Mouse (Mus musculus) CH12.LX (cell line): ENCODE results near the gene Ldlrad3. TPM values are rescaled to one million over a fixed set of nuclear protein-coding genes. Genes with fewer than 3 reads are reported as not detected.

Source experiments
- DNase-seq: peaks from one replicate; pipeline ENCODE4 v3.0.0-alpha.2; 2013; ENCODE audit errors: extremely low read depth
- H3K27ac ChIP-seq: 2 replicates; pipeline ENCODE4 v1.5.1; 2012; ENCODE audit warnings: low read depth, mild to moderate bottlenecking, control low read depth, moderate library complexity; ENCODE audit not compliant: insufficient read depth
- H3K27me3 ChIP-seq: replicated peaks from 2 replicates; pipeline ENCODE3; 2012; ENCODE audit warnings: inconsistent platforms
- H3K36me3 ChIP-seq, 2 experiments: replicated peaks in 1 of 2; 2 replicates each; pipeline versions ENCODE3 to v1.6.1; 2012; ENCODE audit warnings: inconsistent platforms in 1 of 2, low read length in 1 of 2, mild to moderate bottlenecking in 1 of 2, mixed read lengths in 1 of 2, moderate library complexity in 1 of 2; ENCODE audit not compliant: control insufficient read depth in 1 of 2, insufficient read depth in 1 of 2
- H3K4me1 ChIP-seq, 2 experiments: 2 replicates each; pipeline ENCODE4 v1.6.1; 2012; ENCODE audit warnings: inconsistent platforms in 1 of 2, moderate library complexity in 1 of 2; ENCODE audit not compliant: insufficient read depth in 2 of 2, control insufficient read depth in 1 of 2
- H3K4me2 ChIP-seq: 2 replicates; pipeline ENCODE4 v1.6.1; 2012; ENCODE audit warnings: low read depth, mild to moderate bottlenecking, control low read depth; ENCODE audit not compliant: poor library complexity, insufficient read depth, severe bottlenecking
- H3K4me3 ChIP-seq, 3 experiments: fragments of 150-350 bp in 1 of 3; sonication (generic) in 1 of 3; replicated peaks in 1 of 3; 2 replicates each; pipeline versions ENCODE3 to v1.5.1; 2011 to 2012; ENCODE audit warnings: low read depth in 2 of 3, low read length in 2 of 3, mild to moderate bottlenecking in 2 of 3, moderate library complexity in 2 of 3, control low read depth in 1 of 3, improper control_type of control experiment in 1 of 3, inconsistent platforms in 1 of 3, mixed read lengths in 1 of 3; ENCODE audit not compliant: poor library complexity in 1 of 3
- H3K79me2 ChIP-seq: replicated peaks from 2 replicates; pipeline ENCODE4 v1.6.1; 2012; ENCODE audit warnings: mild to moderate bottlenecking, moderate library complexity; ENCODE audit not compliant: control insufficient read depth, poor library complexity, insufficient read depth, severe bottlenecking; ENCODE audit errors: extremely low read depth
- H3K9ac ChIP-seq: 2 replicates; pipeline ENCODE4 v1.6.1; 2012; ENCODE audit warnings: low read depth, mild to moderate bottlenecking, control low read depth, moderate library complexity; ENCODE audit not compliant: insufficient read depth
- H3K9me3 ChIP-seq: replicated peaks from 2 replicates; pipeline ENCODE3; 2012; ENCODE audit warnings: low read length, inconsistent platforms, mixed read lengths
- BHLHE40 ChIP-seq: IDR thresholded peaks from 2 replicates; pipeline ENCODE4 v1.6.1; 2011; ENCODE audit warnings: mild to moderate bottlenecking, low read depth, low read length, improper control_type of control experiment
- CHD1 ChIP-seq: IDR thresholded peaks from 2 replicates; pipeline ENCODE4 v1.6.1; 2012; ENCODE audit warnings: low read depth, low read length, improper control_type of control experiment, inconsistent platforms
- CTCF ChIP-seq, 2 experiments: IDR thresholded peaks in 1 of 2; conservative IDR thresholded peaks in 1 of 2; 2 replicates each; pipeline ENCODE4 v1.5.1; 2011 to 2012; ENCODE audit warnings: low read depth in 2 of 2, low read length in 2 of 2, improper control_type of control experiment in 1 of 2, inconsistent platforms in 1 of 2, mild to moderate bottlenecking in 1 of 2, moderate library complexity in 1 of 2
- GABPA ChIP-seq: IDR thresholded peaks from 2 replicates; pipeline ENCODE4 v1.6.1; 2012; ENCODE audit warnings: low read depth, low read length, improper control_type of control experiment, inconsistent platforms; ENCODE audit not compliant: insufficient replicate concordance
- HCFC1 ChIP-seq: IDR thresholded peaks from 2 replicates; pipeline ENCODE4 v1.6.1; 2012; ENCODE audit warnings: low read depth, mild to moderate bottlenecking, inconsistent platforms, low read length, improper control_type of control experiment
- JUN ChIP-seq: IDR thresholded peaks from 2 replicates; pipeline ENCODE4 v1.6.1; 2011; ENCODE audit warnings: low read depth, mild to moderate bottlenecking, low read length, improper control_type of control experiment, moderate library complexity; ENCODE audit not compliant: insufficient read depth
- KAT2A ChIP-seq: IDR thresholded peaks from 2 replicates; pipeline ENCODE4 v1.6.1; 2012; ENCODE audit warnings: low read length, improper control_type of control experiment, inconsistent platforms; ENCODE audit not compliant: insufficient replicate concordance
- MAX ChIP-seq: IDR thresholded peaks from 2 replicates; pipeline ENCODE4 v1.6.1; 2011; ENCODE audit warnings: low read length, improper control_type of control experiment
- MAZ ChIP-seq: IDR thresholded peaks from 2 replicates; pipeline ENCODE4 v1.6.1; 2012; ENCODE audit warnings: low read depth, mild to moderate bottlenecking, inconsistent platforms, low read length, improper control_type of control experiment, moderate library complexity
- MXI1 ChIP-seq: IDR thresholded peaks from 2 replicates; pipeline ENCODE4 v1.6.1; 2011; ENCODE audit warnings: mild to moderate bottlenecking, low read depth, low read length, improper control_type of control experiment
- PAX5 ChIP-seq: IDR thresholded peaks from 2 replicates; pipeline ENCODE4 v1.6.1; 2012; ENCODE audit warnings: low read length, inconsistent platforms, mixed read lengths
- TBP ChIP-seq: conservative IDR thresholded peaks from 2 replicates; pipeline ENCODE4 v1.6.1; 2011; ENCODE audit warnings: low read depth, low read length, improper control_type of control experiment
- UBTF ChIP-seq: IDR thresholded peaks from 2 replicates; pipeline ENCODE4 v1.6.1; 2012; ENCODE audit warnings: low read depth, mild to moderate bottlenecking, inconsistent platforms, low read length, improper control_type of control experiment, moderate library complexity
- USF1 ChIP-seq: IDR thresholded peaks from 2 replicates; pipeline ENCODE4 v1.6.1; 2014; ENCODE audit warnings: low read depth, mild to moderate bottlenecking, inconsistent platforms, low read length, improper control_type of control experiment
- ZKSCAN1 ChIP-seq: IDR thresholded peaks from 2 replicates; pipeline ENCODE4 v1.6.1; 2012; ENCODE audit warnings: low read depth, inconsistent platforms, low read length, improper control_type of control experiment, borderline replicate concordance
- ZMIZ1 ChIP-seq: IDR thresholded peaks from 2 replicates; pipeline ENCODE4 v1.6.1; 2012; ENCODE audit warnings: low read depth, mild to moderate bottlenecking, inconsistent platforms, low read length, improper control_type of control experiment
- dilution Hi-C: fragments of 300-500 bp; cut with MboI; formaldehyde crosslinking; loops from 2 replicates; pipeline ENCODE4 v1.14.3; 2020; ENCODE audit warnings: low sequenced_read_pairs; ENCODE audit not compliant: extremely low pct_unique_long_range_greater_than_20kb, extremely low pct_ligation_motif_present
- in situ Hi-C: fragments of 300-500 bp; cut with MboI; formaldehyde crosslinking; loops from 3 replicates; pipeline ENCODE4 v1.14.3; 2019; ENCODE audit warnings: low sequenced_read_pairs, low pct_ligation_motif_present, low pct_unique_long_range_greater_than_20kb, mixed read lengths
- polyA plus RNA-seq: library from polyadenylated mRNA; unstranded; fragments of >175 nt; gene quantifications from 2 replicates; pipeline ENCODE4 v1.2.1, GENCODE M21; 2012; ENCODE audit warnings: low read depth; ENCODE audit not compliant: insufficient read length
- total RNA-seq, 2 experiments: library from RNA; depleted of rRNA; stranded (reverse); fragments of 300-350 nt in 1 of 2; fragments of >200 nt in 1 of 2; gene quantifications; 2 replicates each; pipeline ENCODE4 v1.2.3; 2012 to 2014

Ldlrad3 gene
- total and polyA plus RNA-seq, 3 experiments = 0.30 to 2.7 (median 2.1) TPM

DNA sequence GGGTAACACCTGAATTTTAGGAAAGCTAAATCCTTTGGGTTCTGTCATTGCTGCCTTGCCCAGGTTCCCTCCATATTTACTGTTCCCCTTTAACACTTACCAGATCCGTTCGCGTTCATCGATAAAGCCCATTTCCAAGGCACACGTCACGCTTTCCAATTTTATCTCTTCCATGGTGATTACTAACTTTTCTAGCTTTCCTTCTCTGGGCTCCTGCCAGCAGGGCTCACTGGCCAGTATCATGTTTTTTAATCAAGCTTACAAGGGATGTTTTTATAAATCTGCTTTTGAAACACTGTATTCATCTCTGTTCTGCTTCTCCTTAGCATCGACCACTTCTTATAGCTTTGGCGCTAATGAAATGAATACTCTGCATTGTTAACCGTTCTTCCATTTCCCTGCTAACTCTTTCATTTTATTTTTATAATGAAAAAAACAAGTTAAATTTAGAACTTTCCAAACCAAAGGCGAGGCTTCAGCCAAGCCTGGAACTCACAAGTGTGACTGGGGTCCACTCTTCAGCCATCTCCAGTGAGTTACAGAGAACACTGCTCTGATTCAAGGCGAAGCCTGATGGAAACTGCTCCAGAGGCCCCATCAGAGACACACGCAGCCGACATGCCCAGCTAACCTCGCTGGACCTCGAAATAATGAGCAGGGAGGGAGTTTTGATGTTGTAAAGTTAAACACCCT is 10.3 kb downstream of the Ldlrad3 start:
- H3K79me2 ChIP-seq = no peaks in the 10 kb centered on the region
- no peak overlapping the region for H3K4me2 ChIP-seq
- no peaks in the 10 kb centered on the region for H3K9me3 ChIP-seq
- no peak for TF ChIP-seq USF1
- no peak for TF ChIP-seq MXI1
- no peak for TF ChIP-seq KAT2A
- TF ChIP-seq CTCF (conservative IDR thresholded peaks at IDR 0.05 in 1 of 2, IDR thresholded peaks at IDR 0.05 in 1 of 2; ENCODE audit: low read depth in 2 of 2, low read length in 2 of 2) = no peak
- no peak for TF ChIP-seq UBTF
- TF ChIP-seq HCFC1 = no peak
- no peaks in the 10 kb centered on the region for H3K36me3 ChIP-seq
- no peak overlapping the region for H3K4me3 ChIP-seq
- no peak for DNase-seq
- H3K27me3 ChIP-seq = no peaks in the 10 kb centered on the region
- H3K9ac ChIP-seq = no peak overlapping the region
- no peaks in the 10 kb centered on the region for H3K4me1 ChIP-seq
- in situ Hi-C loops = no loop called here
- H3K27ac ChIP-seq = no peak overlapping the region
- dilution Hi-C loops = no loop called here

DNA sequence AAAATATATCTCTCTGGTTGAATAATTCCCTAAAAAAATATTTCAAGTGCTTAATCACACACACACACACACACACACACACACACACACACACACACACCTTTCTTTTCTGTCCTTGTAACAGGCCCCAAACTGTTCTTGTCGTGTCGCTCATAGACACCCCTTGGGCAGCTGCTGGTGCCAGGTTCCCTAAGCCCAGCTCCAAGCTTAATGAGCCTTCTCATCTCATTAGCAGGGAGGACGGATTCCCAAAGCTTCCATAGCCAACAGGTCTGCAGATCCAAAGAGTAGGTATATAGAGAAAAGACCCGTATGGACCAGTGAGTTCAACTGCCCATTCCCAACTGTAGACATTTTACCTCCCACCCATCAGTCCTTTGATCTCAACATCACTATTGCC is 13.7 kb downstream of the Ldlrad3 start:
- H3K4me3 ChIP-seq = no peak overlapping the region
- in situ Hi-C loops = no loop called here
- H3K79me2 ChIP-seq = no peaks in the 10 kb centered on the region
- no peak for TF ChIP-seq CHD1
- no peak for TF ChIP-seq ZKSCAN1
- no peak for TF ChIP-seq BHLHE40
- TF ChIP-seq MAX = no peak
- TF ChIP-seq JUN = no peak
- TF ChIP-seq GABPA = no peak
- TF ChIP-seq CTCF (conservative IDR thresholded peaks at IDR 0.05 in 1 of 2, IDR thresholded peaks at IDR 0.05 in 1 of 2; ENCODE audit: low read depth in 2 of 2, low read length in 2 of 2) = no peak
- no peak for TF ChIP-seq ZMIZ1
- TF ChIP-seq MAZ = no peak
- TF ChIP-seq PAX5 = no peak
- no peak for TF ChIP-seq UBTF
- no peak for TF ChIP-seq TBP
- TF ChIP-seq HCFC1 = no peak
- no peak for TF ChIP-seq KAT2A
- H3K27ac ChIP-seq = no peak overlapping the region
- DNase-seq = no peak
- H3K36me3 ChIP-seq = no peaks in the 10 kb centered on the region
- no peaks in the 10 kb centered on the region for H3K4me1 ChIP-seq
- dilution Hi-C loops = no loop called here
- H3K9ac ChIP-seq = no peak overlapping the region
- H3K27me3 ChIP-seq = no peaks in the 10 kb centered on the region
- H3K4me2 ChIP-seq = no peak overlapping the region
- no peaks in the 10 kb centered on the region for H3K9me3 ChIP-seq
